Comparison of ENCODE assay signal across 8 mouse cellular contexts in the genomic region with DNA sequence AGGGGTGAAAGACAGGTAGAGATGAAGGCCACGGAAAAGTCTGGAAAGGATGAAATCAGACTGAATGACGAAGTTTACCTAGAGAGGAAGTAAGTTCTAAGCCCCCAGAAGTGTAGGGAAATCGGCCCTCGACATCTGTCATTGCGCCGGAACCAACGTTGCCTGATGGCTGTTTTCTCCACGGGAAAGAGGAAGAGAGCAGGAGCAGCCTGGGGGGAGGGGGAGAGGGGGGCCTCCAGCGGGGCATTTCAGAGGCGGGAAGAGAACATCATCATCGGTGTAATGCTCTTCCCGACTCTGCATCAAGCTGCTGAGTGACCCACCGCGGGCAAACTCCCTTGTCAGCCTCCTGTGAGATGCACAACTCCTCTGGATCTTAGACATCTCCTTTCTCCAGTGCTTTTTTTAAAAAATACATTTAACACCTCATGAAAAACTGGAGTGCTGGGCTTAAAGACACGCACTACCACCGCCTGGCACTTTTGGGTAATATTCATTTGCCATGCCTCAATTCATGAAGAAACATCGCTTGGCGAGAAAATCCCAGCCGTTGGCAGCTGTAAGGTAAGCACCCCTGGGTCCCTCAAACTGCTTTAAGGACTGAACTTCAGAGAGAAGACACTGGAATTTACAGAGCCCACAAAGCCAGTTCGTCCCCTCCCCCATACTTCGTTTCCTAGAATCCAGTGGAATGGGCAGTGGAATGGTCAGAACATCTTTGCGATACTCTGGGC. TPM values are rescaled to one million over a fixed set of nuclear protein-coding genes. Genes with fewer than 3 reads are reported as not detected.
DNase-seq lines count a peak whose midpoint lies in the region; ATAC-seq lines count a peak whose summit lies in the region.

No protein-coding gene starts in this region.

- WGBS in hindbrain, embryonic 11.5 days: 63% methylated on average over 22 of the region's 22 CpGs

- peak overlapping the region; percentile 21; the same call in 1 of the 2 replicates for H3K4me2 ChIP-seq in hindbrain, embryonic 11.5 days (replicated peaks; ENCODE audit: low read depth, low read length)

- H3K9me3 ChIP-seq in hindbrain, embryonic 11.5 days (ENCODE audit: control insufficient read depth, low read length): no peaks in the 10 kb centered on the region

- intact Hi-C loops in heart, postnatal 36 days (cut with DNase I): no loop called here

- ATAC-seq in hindbrain, embryonic 11.5 days (ENCODE audit: low FRiP score): no peak
- peak; percentile 44 for ATAC-seq in megakaryocyte, adult 5-6 weeks (ENCODE audit: poor library complexity, severe bottlenecking)

- peaks cover 2% of the 10 kb centered on the region; the same call in 1 of the 2 replicates for H3K4me1 ChIP-seq in hindbrain, embryonic 11.5 days (replicated peaks; ENCODE audit: control insufficient read depth, insufficient read depth, low read length)

- no peaks in the 10 kb centered on the region for H3K36me3 ChIP-seq in hindbrain, embryonic 11.5 days (ENCODE audit: control insufficient read depth, insufficient read depth, low read length)

- H3K27ac ChIP-seq in hindbrain, embryonic 11.5 days (ENCODE audit: low read depth, low read length): 0 out of 2 replicates have a peak overlapping the region, but pooled peaks have one; percentile 51

- no peak overlapping the region for H3K4me3 ChIP-seq in hindbrain, embryonic 11.5 days (ENCODE audit: low read depth, low read length)

- no peak overlapping the region for H3K9ac ChIP-seq in hindbrain, embryonic 11.5 days (ENCODE audit: low read depth, low read length)

- DNase-seq in heart, adult 11 months: peak; percentile 94
- no peak for DNase-seq in heart, postnatal 36 days
- peak; percentile 25 for DNase-seq in brain, adult 2 months (ENCODE audit: low read depth, low spot score)
- DNase-seq in hindbrain, embryonic 11.5 days (ENCODE audit: low spot score): peak; percentile 10
- DNase-seq in thymus, postnatal 4 days: peak; percentile 49
- DNase-seq in embryo, embryonic 11 days: no peak
- DNase-seq in ovary, postnatal 14 days (ENCODE audit: low spot score): no peak

- H3K27me3 ChIP-seq in hindbrain, embryonic 11.5 days (ENCODE audit: control insufficient read depth, insufficient read depth, low read length): no peaks in the 10 kb centered on the region

RNA-seq across cellular contexts. Expression of a gene that starts 53.0 kb away (rescaled TPM):
- 10 to 100 TPM; 29.2 to 32.5 TPM for total RNA-seq in heart, postnatal 36 days (2021)
- 125 and 129 TPM in 2 replicates for polyA plus RNA-seq in hindbrain, embryonic 11.5 days (2014; fragmentation: Nextera tagmentation; extraction: Ambion mirVana)
- 50.0 and 61.1 TPM in 2 replicates for total RNA-seq in megakaryocyte, adult 5-6 weeks (2015)
- total RNA-seq in megakaryocyte, adult 5-6 weeks (2017): 22.3 and 24.2 TPM in 2 replicates

Comparison
In these comparisons a context has a peak if more than half of its experiments do, and no peak if none do; other contexts are left out.
1. DNase-seq: peak in heart, adult 11 months (single experiment), brain, adult 2 months (single experiment), hindbrain, embryonic 11.5 days (single experiment) and thymus, postnatal 4 days (single experiment); none in heart, postnatal 36 days (0 of 2), embryo, embryonic 11 days (single experiment) and ovary, postnatal 14 days (single experiment).